Mouse (Mus musculus): Measurements from ENCODE around the gene Zdhhc17. TPM values are rescaled to one million over a fixed set of nuclear protein-coding genes. Genes with fewer than 3 reads are reported as not detected.

Zdhhc17 gene
- polyA plus RNA-seq, 1 experiment: 31.6 TPM

DNA sequence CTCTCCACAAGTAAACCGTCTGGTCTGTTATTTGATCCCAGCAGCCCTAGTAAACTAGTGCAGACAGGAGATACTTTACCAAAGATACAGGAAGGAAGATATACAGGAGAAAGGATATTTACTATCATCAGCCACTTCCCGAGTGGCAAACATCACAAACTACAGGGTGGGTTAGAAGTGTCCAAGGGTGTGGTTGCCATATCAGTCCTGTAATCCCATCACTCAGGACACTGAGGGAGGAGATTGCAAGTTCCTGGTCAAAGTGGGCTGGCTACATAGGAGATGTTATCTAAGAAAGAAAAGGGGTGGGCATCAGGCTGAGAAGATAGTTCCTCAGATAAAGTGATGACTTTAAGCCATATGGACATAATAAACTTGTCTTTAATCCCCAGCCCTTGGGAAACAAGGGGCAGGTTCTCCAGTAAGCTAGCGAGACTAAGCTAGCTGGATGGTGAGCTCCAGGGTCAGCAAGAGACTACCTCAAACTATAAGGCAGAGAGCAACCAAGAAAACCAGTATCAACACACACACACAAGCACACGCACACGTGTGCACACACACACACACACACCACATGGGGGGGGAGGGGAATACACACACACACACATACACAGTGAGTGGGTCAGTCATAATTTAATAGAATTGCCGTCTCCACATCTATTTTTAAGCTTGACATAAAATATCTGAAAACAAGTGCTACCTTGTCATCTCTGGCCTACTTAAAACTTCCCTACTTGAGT, 18.5 kb downstream of the Zdhhc17 start:
- TF ChIP-seq POLR2A (IDR thresholded peaks at IDR 0.05; ENCODE audit: low read depth, low read length) (no peak), CTCF (IDR thresholded peaks at IDR 0.05; ENCODE audit: borderline replicate concordance, insufficient read depth, low read length) (no peak)

DNA sequence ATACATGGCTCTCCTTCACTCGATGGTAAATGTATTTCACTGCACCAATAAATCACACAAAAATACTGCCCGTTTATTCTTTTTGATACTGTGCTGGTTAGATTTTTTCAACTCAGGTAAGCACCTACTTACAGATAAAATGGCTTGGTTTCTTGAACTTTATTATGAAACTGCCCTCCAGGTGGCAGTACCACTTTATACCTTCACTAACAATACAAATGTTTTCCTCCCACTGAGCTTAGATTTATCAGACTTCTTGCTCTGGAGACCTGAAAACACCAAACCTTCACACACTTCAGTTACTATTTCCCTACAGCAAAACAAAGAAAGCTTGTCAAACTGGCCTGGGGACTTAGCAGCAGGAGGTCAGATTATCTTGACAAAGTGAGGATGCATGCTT, 20.2 kb downstream of the Zdhhc17 start:
- Histone ChIP-seq H3K4me1 (ENCODE audit: control insufficient read depth, insufficient read depth, low read length) (peaks cover 7% of the 10 kb centered on the region; the same call in 1 of the 2 replicates), H3K4me3 (ENCODE audit: insufficient read depth, low read length) (no peak overlapping the region), H3K27ac (ENCODE audit: insufficient read depth, low read length) (no peak overlapping the region)
- no peak for TF ChIP-seq CTCF (IDR thresholded peaks at IDR 0.05; ENCODE audit: borderline replicate concordance, insufficient read depth, low read length)
- no peak for TF ChIP-seq POLR2A (IDR thresholded peaks at IDR 0.05; ENCODE audit: low read depth, low read length)

More for the DNA sequence above, 18.5 kb downstream of the Zdhhc17 start:
- Histone ChIP-seq H3K4me3 (ENCODE audit: insufficient read depth, low read length) (no peak overlapping the region), H3K27ac (ENCODE audit: insufficient read depth, low read length) (no peak overlapping the region), H3K4me1 (ENCODE audit: control insufficient read depth, insufficient read depth, low read length) (peaks cover 7% of the 10 kb centered on the region; the same call in 1 of the 2 replicates)

- no peak overlapping the region for H3K27ac ChIP-seq (ENCODE audit: insufficient read depth, low read length)
- no peak overlapping the region for H3K4me3 ChIP-seq (ENCODE audit: insufficient read depth, low read length)
- TF ChIP-seq POLR2A (IDR thresholded peaks at IDR 0.05; ENCODE audit: low read depth, low read length) (no peak), CTCF (IDR thresholded peaks at IDR 0.05; ENCODE audit: borderline replicate concordance, insufficient read depth, low read length) (no peak)
- H3K4me1 ChIP-seq (ENCODE audit: control insufficient read depth, insufficient read depth, low read length): no peaks in the 10 kb centered on the region
Measured at GRCm38 (mm10) chr10:110986682-110987081, 23.3 kb downstream of the Zdhhc17 start.

GRCm38 (mm10) chr10:110982771-110983170, 27.2 kb downstream of the Zdhhc17 start:
- H3K4me3 ChIP-seq (ENCODE audit: insufficient read depth, low read length): no peak overlapping the region
- H3K27ac ChIP-seq (ENCODE audit: insufficient read depth, low read length): no peak overlapping the region
- no peaks in the 10 kb centered on the region for H3K4me1 ChIP-seq (ENCODE audit: control insufficient read depth, insufficient read depth, low read length)
- TF ChIP-seq CTCF (IDR thresholded peaks at IDR 0.05; ENCODE audit: borderline replicate concordance, insufficient read depth, low read length) (no peak), POLR2A (IDR thresholded peaks at IDR 0.05; ENCODE audit: low read depth, low read length) (no peak)

DNA sequence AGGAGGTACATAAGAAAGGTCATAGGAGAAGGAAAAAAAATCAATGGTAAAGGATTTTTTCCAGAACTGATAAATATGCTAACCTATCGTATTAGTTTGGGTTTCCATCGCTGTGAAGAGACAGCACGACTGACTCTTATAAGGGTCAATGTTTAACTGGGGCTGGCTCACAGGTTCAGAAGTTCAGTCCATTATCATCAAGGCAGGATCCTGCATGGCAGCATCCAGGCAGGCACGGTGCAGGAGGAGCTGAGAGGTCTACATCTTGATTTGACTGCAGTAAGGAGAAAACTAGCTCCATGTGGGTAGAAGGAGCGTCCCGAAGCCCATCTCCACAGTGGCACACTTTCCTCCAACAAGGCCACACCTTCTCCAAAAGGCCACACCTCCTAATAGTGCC, 29.5 kb downstream of the Zdhhc17 start:
- no peaks in the 10 kb centered on the region for H3K4me1 ChIP-seq (ENCODE audit: control insufficient read depth, insufficient read depth, low read length)
- no peak for TF ChIP-seq POLR2A (IDR thresholded peaks at IDR 0.05; ENCODE audit: low read depth, low read length)
- TF ChIP-seq CTCF (IDR thresholded peaks at IDR 0.05; ENCODE audit: borderline replicate concordance, insufficient read depth, low read length): no peak
- no peak overlapping the region for H3K27ac ChIP-seq (ENCODE audit: insufficient read depth, low read length)
- H3K4me3 ChIP-seq (ENCODE audit: insufficient read depth, low read length): no peak overlapping the region

DNA sequence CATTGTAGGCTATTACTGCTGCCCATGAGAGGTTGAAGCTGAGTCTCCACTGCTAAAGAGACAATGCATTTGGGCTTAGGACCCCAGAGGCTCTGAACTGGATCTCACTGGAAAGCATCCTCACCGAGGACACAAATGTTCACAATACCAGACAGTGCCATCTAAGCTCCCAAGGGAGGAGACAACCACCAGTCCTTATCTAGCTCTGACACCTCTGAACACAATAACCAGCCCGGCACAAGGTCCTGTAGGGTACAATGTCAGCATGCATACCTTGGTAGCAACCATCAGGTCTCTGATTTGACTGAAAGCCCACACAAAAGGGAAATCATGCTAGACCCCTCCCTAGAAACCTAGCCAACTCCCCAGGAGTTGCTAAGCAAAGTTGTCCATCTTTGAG, 30.5 kb downstream of the Zdhhc17 start:
- TF ChIP-seq CTCF (IDR thresholded peaks at IDR 0.05; ENCODE audit: borderline replicate concordance, insufficient read depth, low read length) (no peak), POLR2A (IDR thresholded peaks at IDR 0.05; ENCODE audit: low read depth, low read length) (no peak)

GRCm38 (mm10) chr10:110977379-110977778, 32.6 kb downstream of the Zdhhc17 start:
- H3K27ac ChIP-seq (ENCODE audit: insufficient read depth, low read length): no peak overlapping the region
- H3K4me1 ChIP-seq (ENCODE audit: control insufficient read depth, insufficient read depth, low read length): no peaks in the 10 kb centered on the region
- TF ChIP-seq POLR2A (IDR thresholded peaks at IDR 0.05; ENCODE audit: low read depth, low read length) (no peak), CTCF (IDR thresholded peaks at IDR 0.05; ENCODE audit: borderline replicate concordance, insufficient read depth, low read length) (no peak)
- no peak overlapping the region for H3K4me3 ChIP-seq (ENCODE audit: insufficient read depth, low read length)

More for the DNA sequence above, 30.5 kb downstream of the Zdhhc17 start:
- no peaks in the 10 kb centered on the region for H3K4me1 ChIP-seq (ENCODE audit: control insufficient read depth, insufficient read depth, low read length)
- no peak overlapping the region for H3K27ac ChIP-seq (ENCODE audit: insufficient read depth, low read length)
- H3K4me3 ChIP-seq (ENCODE audit: insufficient read depth, low read length): no peak overlapping the region

GRCm38 (mm10) chr10:110976046-110976445, 33.9 kb downstream of the Zdhhc17 start:
- TF ChIP-seq CTCF (IDR thresholded peaks at IDR 0.05; ENCODE audit: borderline replicate concordance, insufficient read depth, low read length): peak; percentile 18; the same call in 1 of the 2 replicates
- no peak for TF ChIP-seq POLR2A (IDR thresholded peaks at IDR 0.05; ENCODE audit: low read depth, low read length)
- H3K27ac ChIP-seq (ENCODE audit: insufficient read depth, low read length): no peak overlapping the region
- H3K4me1 ChIP-seq (ENCODE audit: control insufficient read depth, insufficient read depth, low read length): no peaks in the 10 kb centered on the region
- no peak overlapping the region for H3K4me3 ChIP-seq (ENCODE audit: insufficient read depth, low read length)

DNA sequence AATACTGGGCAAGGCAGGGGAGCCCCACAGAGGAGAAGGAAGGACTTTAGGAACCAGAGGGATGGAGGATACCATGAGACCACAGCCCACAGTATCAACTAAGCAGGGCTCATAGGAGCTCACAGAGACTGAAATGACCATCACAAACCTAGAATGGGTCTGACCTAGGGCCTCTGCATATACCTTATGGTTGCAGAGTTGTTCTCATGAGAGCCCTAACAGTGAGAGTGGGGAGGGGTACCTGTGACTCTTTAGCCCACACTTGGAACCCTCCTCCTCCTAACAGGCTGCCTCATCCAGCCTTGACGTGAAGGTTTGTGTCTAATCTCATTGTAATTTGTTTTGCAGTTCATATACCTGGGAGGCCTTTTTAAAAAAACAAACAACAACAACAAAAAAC, 35.1 kb downstream of the Zdhhc17 start:
- H3K4me3 ChIP-seq (ENCODE audit: insufficient read depth, low read length): no peak overlapping the region
- no peaks in the 10 kb centered on the region for H3K4me1 ChIP-seq (ENCODE audit: control insufficient read depth, insufficient read depth, low read length)
- TF ChIP-seq POLR2A (IDR thresholded peaks at IDR 0.05; ENCODE audit: low read depth, low read length) (no peak), CTCF (IDR thresholded peaks at IDR 0.05; ENCODE audit: borderline replicate concordance, insufficient read depth, low read length) (no peak)
- H3K27ac ChIP-seq (ENCODE audit: insufficient read depth, low read length): no peak overlapping the region

DNA sequence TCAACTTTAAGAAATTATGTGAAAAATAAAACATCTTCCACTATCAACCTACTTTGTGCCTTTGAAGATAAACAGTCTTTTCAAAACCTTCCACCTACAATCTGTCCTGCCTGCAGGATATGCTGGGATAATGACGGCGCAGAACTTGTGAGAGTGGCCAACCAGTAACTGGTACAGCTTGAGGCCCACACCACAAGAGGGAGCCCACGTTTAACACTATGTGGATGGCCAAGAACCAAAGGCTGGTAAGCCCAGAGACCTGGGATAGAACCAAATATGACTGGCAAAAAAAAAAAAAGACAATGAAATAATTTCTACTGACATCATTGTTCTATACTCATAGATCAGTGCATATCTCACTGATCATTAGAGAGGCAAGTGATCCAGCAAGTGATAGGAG, 35.5 kb downstream of the Zdhhc17 start:
- Histone ChIP-seq H3K4me1 (ENCODE audit: control insufficient read depth, insufficient read depth, low read length) (no peaks in the 10 kb centered on the region), H3K4me3 (ENCODE audit: insufficient read depth, low read length) (no peak overlapping the region), H3K27ac (ENCODE audit: insufficient read depth, low read length) (no peak overlapping the region)
- TF ChIP-seq CTCF (IDR thresholded peaks at IDR 0.05; ENCODE audit: borderline replicate concordance, insufficient read depth, low read length): peak; percentile 68; the same call in 1 of the 2 replicates
- no peak for TF ChIP-seq POLR2A (IDR thresholded peaks at IDR 0.05; ENCODE audit: low read depth, low read length)

Data from embryonic fibroblast, embryonic 13.5 days (primary cell).